In genomic region chr19:58076961-58077371, GRCm38 (mm10) we compare ENCODE assay signal across 21 mouse cellular contexts.
DNase-seq lines count a peak whose midpoint lies in the region; ATAC-seq lines count a peak whose summit lies in the region.
"Had no signal": no experiment of that assay in that cellular context is flagged by ENCODE, and none has a peak within 500 bp of the region (broad histone marks: within the 10 kb centered on the region; RNA-seq: fewer than 3 reads in every experiment).

No protein-coding gene starts in this region.

- 30% methylated on average over 14 of the region's 14 CpGs for WGBS in forebrain, embryonic 12.5 days
- WGBS in forebrain, embryonic 11.5 days, result 48% methylated on average over 14 of the region's 14 CpGs
- 50% methylated on average over 14 of the region's 14 CpGs for WGBS in limb, embryonic 13.5 days
- 72% methylated on average over 14 of the region's 14 CpGs for WGBS in limb, embryonic 10.5 days
- WGBS in hindbrain, embryonic 15.5 days, result 43% methylated on average over 14 of the region's 14 CpGs
- 31% methylated on average over 14 of the region's 14 CpGs for WGBS in neural tube, embryonic 14.5 days

- H3K27ac ChIP-seq in forebrain, embryonic 12.5 days, result peak overlapping the region; percentile 50; the same call in 1 of the 2 replicates
- no peak overlapping the region; the same call in 1 of the 2 replicates for H3K27ac ChIP-seq in forebrain, embryonic 11.5 days (ENCODE audit: low read depth, low read length)
- H3K27ac ChIP-seq in limb, embryonic 13.5 days, result no peak overlapping the region
- H3K27ac ChIP-seq in limb, embryonic 10.5 days, result no peak overlapping the region
- peak overlapping the region; percentile 32 for H3K27ac ChIP-seq in hindbrain, embryonic 15.5 days (replicated peaks)
- H3K27ac ChIP-seq in neural tube, embryonic 14.5 days (ENCODE audit: low read depth, low read length), result peak overlapping the region; percentile 40
- H3K27ac ChIP-seq: kidney, postnatal 0 days; limb, embryonic 12.5 days; liver, embryonic 15.5 days had no signal

- intact Hi-C loops in gastrocnemius, postnatal 14 days (cut with DNase I; ENCODE audit: low total_unique reads), result no loop called here

- H3K27me3 ChIP-seq in forebrain, embryonic 12.5 days, result peaks cover 25% of the 10 kb centered on the region
- no peaks in the 10 kb centered on the region for H3K27me3 ChIP-seq in forebrain, embryonic 11.5 days (ENCODE audit: control insufficient read depth, insufficient read depth, low read length)
- 0 out of 2 replicates have a peak, but pooled peaks cover 4% of the 10 kb centered on the region for H3K27me3 ChIP-seq in limb, embryonic 13.5 days
- H3K27me3 ChIP-seq in limb, embryonic 10.5 days (ENCODE audit: low read depth, poor library complexity, severe bottlenecking), result 0 out of 2 replicates have a peak, but pooled peaks cover 3% of the 10 kb centered on the region
- no peaks in the 10 kb centered on the region for H3K27me3 ChIP-seq in hindbrain, embryonic 15.5 days
- no peaks in the 10 kb centered on the region for H3K27me3 ChIP-seq in neural tube, embryonic 14.5 days (ENCODE audit: control insufficient read depth, insufficient read depth, low read length)
- H3K27me3 ChIP-seq: CH12.LX; heart, embryonic 12.5 days; limb, embryonic 12.5 days; liver, embryonic 15.5 days had no signal

- no peaks in the 10 kb centered on the region for H3K36me3 ChIP-seq in forebrain, embryonic 12.5 days (replicated peaks)
- no peaks in the 10 kb centered on the region for H3K36me3 ChIP-seq in forebrain, embryonic 11.5 days (ENCODE audit: control insufficient read depth, insufficient read depth, low read length)
- H3K36me3 ChIP-seq in limb, embryonic 13.5 days, result no peaks in the 10 kb centered on the region
- no peaks in the 10 kb centered on the region for H3K36me3 ChIP-seq in limb, embryonic 10.5 days
- no peaks in the 10 kb centered on the region for H3K36me3 ChIP-seq in hindbrain, embryonic 15.5 days
- H3K36me3 ChIP-seq in neural tube, embryonic 14.5 days (ENCODE audit: control insufficient read depth, insufficient read depth, low read length), result no peaks in the 10 kb centered on the region
- H3K36me3 ChIP-seq: limb, embryonic 12.5 days; liver, embryonic 15.5 days had no signal

- H3K4me2 ChIP-seq in forebrain, embryonic 12.5 days, result peak overlapping the region; percentile 24
- no peak overlapping the region for H3K4me2 ChIP-seq in forebrain, embryonic 11.5 days (ENCODE audit: low read depth, low read length, severe bottlenecking)
- H3K4me2 ChIP-seq in limb, embryonic 13.5 days (replicated peaks), result 0 out of 2 replicates have a peak overlapping the region, but pooled peaks have one; percentile 11
- H3K4me2 ChIP-seq in hindbrain, embryonic 15.5 days, result peak overlapping the region; percentile 43
- H3K4me2 ChIP-seq in neural tube, embryonic 14.5 days (ENCODE audit: low read depth, low read length), result peak overlapping the region; percentile 11; the same call in 1 of the 2 replicates
- H3K4me2 ChIP-seq: heart, embryonic 12.5 days; limb, embryonic 12.5 days; liver, embryonic 15.5 days had no signal

- H3K9me3 ChIP-seq in forebrain, embryonic 12.5 days, result no peaks in the 10 kb centered on the region
- H3K9me3 ChIP-seq in forebrain, embryonic 11.5 days (ENCODE audit: control insufficient read depth, low read length), result no peaks in the 10 kb centered on the region
- no peaks in the 10 kb centered on the region for H3K9me3 ChIP-seq in limb, embryonic 13.5 days
- no peaks in the 10 kb centered on the region for H3K9me3 ChIP-seq in limb, embryonic 10.5 days (replicated peaks)
- H3K9me3 ChIP-seq in hindbrain, embryonic 15.5 days, result no peaks in the 10 kb centered on the region
- H3K9me3 ChIP-seq in neural tube, embryonic 14.5 days (ENCODE audit: control insufficient read depth, low read length), result no peaks in the 10 kb centered on the region
- H3K9me3 ChIP-seq: heart, embryonic 12.5 days; limb, embryonic 12.5 days; liver, embryonic 15.5 days had no signal

- no peak for DNase-seq in forebrain, embryonic 11.5 days (ENCODE audit: low spot score)
- no peak for DNase-seq in limb, embryonic 10.5 days (ENCODE audit: low spot score)
- no peak for DNase-seq in gastrocnemius, postnatal 14 days
- DNase-seq: adrenal gland, postnatal 10 days; cerebellum, postnatal 10 days; gastrocnemius, postnatal 36 days; heart, postnatal 36 days; lung, postnatal 10 days; thymus, postnatal 25 days had no signal

- H3K9ac ChIP-seq in forebrain, embryonic 12.5 days, result no peak overlapping the region
- H3K9ac ChIP-seq in forebrain, embryonic 11.5 days (ENCODE audit: low read length), result no peak overlapping the region
- H3K9ac ChIP-seq in limb, embryonic 13.5 days, result no peak overlapping the region
- no peak overlapping the region; the same call in 1 of the 2 replicates for H3K9ac ChIP-seq in hindbrain, embryonic 15.5 days
- no peak overlapping the region for H3K9ac ChIP-seq in neural tube, embryonic 14.5 days (replicated peaks; ENCODE audit: low read depth, low read length)
- H3K9ac ChIP-seq: heart, embryonic 12.5 days; limb, embryonic 12.5 days; liver, embryonic 15.5 days had no signal

- peak; percentile 36; the same call in 1 of the 2 replicates for ATAC-seq in forebrain, embryonic 12.5 days (ENCODE audit: low FRiP score)
- no peak for ATAC-seq in forebrain, embryonic 11.5 days (replicated peaks; ENCODE audit: low FRiP score)
- ATAC-seq in limb, embryonic 13.5 days (ENCODE audit: low FRiP score, low read depth), result no peak
- peak; percentile 45; the same call in 1 of the 2 replicates for ATAC-seq in hindbrain, embryonic 15.5 days (ENCODE audit: low FRiP score, low read depth)
- ATAC-seq in neural tube, embryonic 14.5 days (ENCODE audit: low read depth), result peak; percentile 63; the same call in 1 of the 2 replicates
- ATAC-seq in monocyte, adult 5-6 weeks (replicated peaks; ENCODE audit: insufficient number of reproducible peaks, low FRiP score, low TSS enrichment, poor library complexity, severe bottlenecking), result no peak
- ATAC-seq: intestine, postnatal 0 days had no signal

- peaks cover 9% of the 10 kb centered on the region for H3K4me1 ChIP-seq in forebrain, embryonic 12.5 days
- H3K4me1 ChIP-seq in forebrain, embryonic 11.5 days (replicated peaks; ENCODE audit: control insufficient read depth, insufficient read depth, low read length), result 0 out of 2 replicates have a peak, but pooled peaks cover 4% of the 10 kb centered on the region
- H3K4me1 ChIP-seq in limb, embryonic 13.5 days, result peaks cover 12% of the 10 kb centered on the region; the same call in 1 of the 2 replicates
- peaks cover 15% of the 10 kb centered on the region for H3K4me1 ChIP-seq in limb, embryonic 10.5 days
- peaks cover 16% of the 10 kb centered on the region for H3K4me1 ChIP-seq in hindbrain, embryonic 15.5 days (replicated peaks)
- H3K4me1 ChIP-seq in neural tube, embryonic 14.5 days (ENCODE audit: control insufficient read depth, insufficient read depth, low read length), result peaks cover 10% of the 10 kb centered on the region; the same call in 1 of the 2 replicates
- H3K4me1 ChIP-seq: heart, embryonic 12.5 days had no signal

- H3K4me3 ChIP-seq in forebrain, embryonic 12.5 days (replicated peaks), result no peak overlapping the region
- no peak overlapping the region for H3K4me3 ChIP-seq in forebrain, embryonic 11.5 days (ENCODE audit: low read depth, low read length)
- no peak overlapping the region for H3K4me3 ChIP-seq in limb, embryonic 13.5 days
- no peak overlapping the region for H3K4me3 ChIP-seq in limb, embryonic 10.5 days
- 0 out of 2 replicates have a peak overlapping the region, but pooled peaks have one; percentile 16 for H3K4me3 ChIP-seq in hindbrain, embryonic 15.5 days
- H3K4me3 ChIP-seq in neural tube, embryonic 14.5 days (ENCODE audit: low read depth, low read length), result no peak overlapping the region
- H3K4me3 ChIP-seq: heart, embryonic 12.5 days; limb, embryonic 12.5 days; liver, embryonic 15.5 days; megakaryocyte, embryonic 14.5 days had no signal

Comparison
In these comparisons a context has a peak if more than half of its experiments do, and no peak if none do; other contexts are left out.
1. ATAC-seq: peak in forebrain, embryonic 12.5 days (single experiment), hindbrain, embryonic 15.5 days (single experiment) and neural tube, embryonic 14.5 days (single experiment); none in forebrain, embryonic 11.5 days (single experiment), limb, embryonic 13.5 days (single experiment) and monocyte, adult 5-6 weeks (single experiment).
2. H3K27ac ChIP-seq: peak in forebrain, embryonic 12.5 days (single experiment), hindbrain, embryonic 15.5 days (single experiment) and neural tube, embryonic 14.5 days (single experiment); none in forebrain, embryonic 11.5 days (single experiment), limb, embryonic 13.5 days (single experiment) and limb, embryonic 10.5 days (single experiment).